Mouse (Mus musculus): ENCODE measurements around the gene Foxc2.

Gene Foxc2

GRCm38 (mm10) chr8:121152394-121152793 lies 36.4 kb downstream of the Foxc2 start:
- DNase-seq: no peak

- no peak for DNase-seq
These were observed 41.1 kb downstream of the Foxc2 start for GRCm38 (mm10) chr8:121156990-121157491.

GRCm38 (mm10) chr8:121158812-121159211 lies 42.8 kb downstream of the Foxc2 start:
- no peak for DNase-seq

- no peak for DNase-seq
These were observed 45.5 kb downstream of the Foxc2 start for GRCm38 (mm10) chr8:121161437-121161836.

DNA sequence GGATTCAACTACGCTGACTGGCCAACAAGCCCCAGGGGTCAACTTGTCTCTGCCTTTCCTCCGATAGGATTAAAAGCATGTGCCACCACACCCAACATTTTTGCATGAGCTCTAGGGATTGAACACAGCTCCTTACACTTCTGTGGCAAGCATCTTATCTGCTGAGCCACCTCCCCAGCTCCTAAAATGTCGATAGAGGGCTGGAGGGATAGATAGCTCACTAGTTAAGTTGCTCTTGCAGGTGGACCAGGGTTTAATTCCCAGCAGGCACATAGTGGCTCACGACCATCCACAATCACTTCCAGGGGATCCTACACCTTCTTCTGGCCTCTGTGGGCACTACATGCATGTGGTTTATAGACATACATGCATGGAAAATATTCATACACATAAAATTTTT lies 46.4 kb downstream of the Foxc2 start:
- no peak for DNase-seq

DNA sequence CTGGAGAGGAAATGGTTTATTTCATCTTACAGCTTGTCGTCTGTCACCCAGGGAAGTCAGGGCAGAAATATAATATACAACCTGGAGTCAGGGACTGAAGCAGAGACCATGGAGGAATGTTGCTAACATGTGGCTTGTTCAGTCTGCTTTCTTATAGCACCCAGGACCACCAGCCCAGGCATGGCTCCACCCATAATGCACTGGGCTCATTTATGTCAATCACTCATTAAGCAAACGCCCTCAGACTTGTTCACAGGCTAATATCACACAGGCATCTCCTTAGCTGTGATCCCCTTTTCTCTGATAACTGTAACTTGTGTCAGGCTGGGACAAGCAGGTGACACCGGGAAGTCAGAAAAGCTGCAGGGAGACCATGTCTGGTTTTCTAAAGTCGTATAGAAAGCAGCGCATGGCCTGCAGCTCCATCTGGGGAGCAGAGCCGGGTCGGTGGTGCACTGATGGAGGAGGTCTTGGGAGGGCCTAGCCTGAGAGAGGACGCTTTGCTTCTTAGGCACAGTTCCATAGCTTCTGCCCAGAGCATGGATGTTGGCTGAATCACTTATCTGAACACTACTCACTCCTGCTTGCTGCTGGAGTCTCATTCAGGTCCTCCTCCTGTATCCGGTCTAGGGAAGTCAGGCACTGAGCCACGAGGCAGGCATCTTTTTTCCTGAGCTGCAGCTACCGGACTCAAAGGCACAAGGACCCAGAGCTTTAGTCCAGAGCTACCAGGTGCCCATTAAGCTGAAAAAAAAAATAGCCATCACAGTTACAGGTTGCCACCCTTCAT lies 47.1 kb downstream of the Foxc2 start:
- no peak for DNase-seq

GRCm38 (mm10) chr8:121164017-121164469 lies 48.1 kb downstream of the Foxc2 start:
- DNase-seq: peak; percentile 15 to 39

DNA sequence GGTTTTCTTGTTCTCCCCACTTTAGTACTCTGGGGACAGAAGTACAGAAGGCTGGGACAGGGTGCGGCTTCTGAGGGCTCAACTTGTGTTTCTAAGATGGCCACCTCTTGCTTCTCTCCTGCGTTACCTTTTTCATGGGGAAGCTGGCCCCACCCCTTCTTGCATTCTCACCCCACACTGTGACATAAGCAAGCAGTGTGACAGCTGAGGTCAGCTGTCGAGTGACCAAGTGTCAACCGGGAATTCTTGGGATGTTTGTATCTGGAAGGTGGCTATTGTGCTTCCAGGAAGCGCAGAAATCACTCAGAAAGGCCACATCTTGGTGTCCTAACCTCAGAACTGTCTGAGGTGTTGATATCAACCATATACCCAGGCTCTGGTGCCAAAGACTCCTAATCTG lies 52.1 kb downstream of the Foxc2 start:
- no peak for DNase-seq
